Mouse (Mus musculus) mature B cell (primary cell): ENCODE measurements around the gene Tmbim4.

ENCODE experiments used
- in situ Hi-C: fragments of 300-500 bp; cut with MboI; formaldehyde crosslinking; loops from 2 replicates; pipeline ENCODE4 v1.14.3; 2019

Tmbim4 gene

GRCm38 (mm10) chr10:120201131-120201921 lies at the start of gene Tmbim4:
Gene Tmbim4 (plus strand): TSS chr10:120201590.
- in situ Hi-C loops = no loop called here

GRCm38 (mm10) chr10:120151672-120152071 lies 49.7 kb upstream of the Tmbim4 start:
- in situ Hi-C loops = no loop called here

- in situ Hi-C loops = no loop called here
These were observed 47.5 kb upstream of the Tmbim4 start for GRCm38 (mm10) chr10:120153911-120154310.

GRCm38 (mm10) chr10:120160533-120160932 lies 40.9 kb upstream of the Tmbim4 start:
- in situ Hi-C loops = no loop called here

- in situ Hi-C loops = no loop called here
These were observed 38.5 kb upstream of the Tmbim4 start for GRCm38 (mm10) chr10:120162840-120163239.

DNA sequence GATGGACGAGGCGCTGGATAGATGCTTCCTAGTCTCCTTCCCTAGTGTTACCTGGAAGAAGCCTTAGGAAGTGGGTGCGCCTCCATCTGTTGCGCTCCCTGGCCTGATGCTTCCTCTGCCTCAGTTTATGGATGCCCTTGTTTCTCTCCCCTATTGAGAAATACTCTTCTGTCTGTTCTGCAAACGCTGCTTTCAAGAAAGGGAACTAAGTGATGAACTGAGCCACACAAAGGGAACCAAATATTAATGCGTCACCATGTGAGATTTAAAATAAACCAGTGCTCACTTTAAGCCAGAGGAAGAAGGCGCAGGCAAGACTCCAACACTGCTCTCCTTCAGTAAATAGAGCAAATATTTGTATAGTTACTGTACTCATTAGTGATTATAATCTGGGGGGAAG lies 37.9 kb upstream of the Tmbim4 start:
- in situ Hi-C loops = no loop called here

DNA sequence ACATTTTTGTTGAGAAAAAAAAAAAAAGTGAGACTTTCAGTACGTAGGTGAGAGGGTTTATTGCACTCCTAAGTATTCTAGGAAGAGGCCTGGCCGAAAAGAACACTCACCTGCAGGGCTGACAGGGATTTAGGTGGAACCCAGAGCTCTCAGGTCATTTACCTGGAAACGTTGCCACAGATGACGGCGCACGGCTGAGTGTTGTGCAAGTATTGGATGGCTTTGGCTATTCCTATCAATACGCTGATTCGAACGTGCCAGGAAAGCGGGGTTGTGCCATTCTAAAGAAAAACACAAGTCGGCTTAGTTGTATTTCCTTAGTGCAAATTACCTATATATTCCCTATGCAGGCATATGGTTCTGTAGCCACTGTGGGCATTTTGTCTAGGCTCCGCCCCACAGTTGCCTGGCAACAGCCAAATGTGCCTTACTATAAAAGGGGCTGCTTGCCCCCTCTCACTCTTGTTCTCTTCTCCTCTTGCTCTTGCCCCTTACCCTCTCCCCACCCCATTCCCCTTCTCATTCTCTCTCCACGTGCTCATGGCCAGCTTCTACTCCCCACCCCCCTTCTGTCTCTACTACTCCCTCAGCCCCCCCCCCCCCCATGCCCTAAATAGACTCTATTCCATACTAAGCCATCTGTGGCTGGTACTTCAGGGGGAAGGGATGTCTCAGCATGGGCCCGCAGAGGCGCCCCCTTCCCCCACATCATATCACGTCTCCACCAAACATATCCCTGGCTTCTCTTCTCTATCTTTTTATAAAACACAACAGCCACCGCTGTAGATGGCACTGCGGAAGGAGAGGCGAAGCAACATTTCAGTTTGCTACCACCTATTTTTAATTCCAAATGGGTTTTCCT lies 36.2 kb upstream of the Tmbim4 start:
- in situ Hi-C loops = no loop called here

GRCm38 (mm10) chr10:120165793-120166503 lies 35.4 kb upstream of the Tmbim4 start:
- in situ Hi-C loops = no loop called here

DNA sequence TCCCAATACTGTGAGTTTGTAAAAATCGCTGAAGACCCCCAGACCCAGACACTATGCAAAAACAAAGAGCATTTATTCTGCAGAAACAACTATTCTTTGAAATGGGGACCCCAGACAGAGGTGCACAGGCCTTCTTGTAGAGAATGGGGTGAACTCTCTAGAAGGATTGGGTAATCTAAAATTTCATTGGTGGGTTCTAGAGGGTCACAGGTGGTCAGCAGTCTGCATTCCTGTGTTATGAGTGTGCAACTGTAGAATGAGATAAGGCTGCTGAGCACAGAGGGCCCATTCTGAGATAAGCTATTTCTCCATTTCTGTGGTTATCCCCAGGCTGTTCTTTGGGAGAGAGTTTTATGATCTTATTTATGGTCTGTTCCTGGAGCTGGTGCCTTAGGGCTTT lies 33.3 kb upstream of the Tmbim4 start:
- in situ Hi-C loops = no loop called here

GRCm38 (mm10) chr10:120169064-120169463 lies 32.3 kb upstream of the Tmbim4 start:
- in situ Hi-C loops = no loop called here

DNA sequence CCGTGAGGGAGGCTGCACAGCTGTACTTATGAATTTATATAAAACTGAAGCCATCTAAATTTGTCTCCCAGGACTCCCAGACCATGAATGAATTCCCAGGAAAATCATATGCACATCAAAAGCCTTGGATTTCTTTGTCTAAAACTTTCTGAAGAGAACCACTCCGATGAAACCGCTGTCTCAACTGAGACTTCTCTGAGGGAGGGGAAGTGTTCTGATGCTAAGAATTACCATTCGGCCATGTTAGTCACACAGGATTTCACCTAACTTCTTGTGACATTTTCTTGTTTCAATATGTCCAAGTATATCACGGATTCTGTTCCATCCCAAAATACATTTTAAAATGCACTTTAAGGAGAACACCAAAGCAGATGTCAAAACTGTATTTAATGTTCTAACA lies 31.5 kb upstream of the Tmbim4 start:
- in situ Hi-C loops = no loop called here

- in situ Hi-C loops = no loop called here
These were observed 31.1 kb upstream of the Tmbim4 start for GRCm38 (mm10) chr10:120170277-120170676.

DNA sequence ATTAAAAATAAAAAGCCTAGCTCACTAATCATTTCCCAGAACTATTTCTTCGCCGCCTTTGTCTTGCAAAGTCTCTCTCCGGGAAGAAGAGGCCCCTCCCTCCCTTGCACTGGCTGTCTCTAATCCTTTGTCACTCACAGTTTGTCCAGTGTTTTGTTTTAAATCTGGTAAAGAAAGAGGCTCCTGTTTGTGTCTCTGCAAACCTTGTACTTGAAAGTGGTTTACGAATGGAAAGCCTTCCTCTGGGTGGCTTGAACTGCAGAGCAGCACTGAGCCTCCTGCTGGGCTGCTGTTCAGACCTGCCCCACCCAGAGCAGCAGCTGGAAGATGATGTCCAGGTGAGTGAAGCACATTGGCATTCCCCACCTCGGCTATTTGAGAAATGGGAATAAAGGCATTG lies 30.1 kb upstream of the Tmbim4 start:
- in situ Hi-C loops = no loop called here

GRCm38 (mm10) chr10:120174192-120174705 lies 27.1 kb upstream of the Tmbim4 start:
- in situ Hi-C loops = no loop called here

DNA sequence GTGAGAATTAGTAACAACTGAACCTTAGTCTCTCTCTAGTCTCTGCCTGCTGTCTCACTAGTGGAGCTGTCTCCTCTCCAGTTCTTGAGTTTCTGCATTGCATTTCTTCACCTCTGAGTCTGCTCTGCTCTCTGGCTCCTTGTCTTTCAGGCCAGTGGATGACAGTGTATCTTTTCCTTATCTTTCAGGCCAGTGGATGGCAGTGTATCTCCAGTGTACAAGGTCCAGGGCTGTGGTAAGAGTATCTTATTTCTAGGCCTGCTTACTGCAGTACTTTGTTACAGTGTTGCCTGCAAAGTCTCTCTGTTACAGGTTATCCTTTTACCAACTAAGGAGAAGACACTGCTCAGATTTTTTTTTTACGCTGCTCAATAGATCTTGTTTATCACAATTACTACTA lies 18.5 kb upstream of the Tmbim4 start:
- in situ Hi-C loops = no loop called here

DNA sequence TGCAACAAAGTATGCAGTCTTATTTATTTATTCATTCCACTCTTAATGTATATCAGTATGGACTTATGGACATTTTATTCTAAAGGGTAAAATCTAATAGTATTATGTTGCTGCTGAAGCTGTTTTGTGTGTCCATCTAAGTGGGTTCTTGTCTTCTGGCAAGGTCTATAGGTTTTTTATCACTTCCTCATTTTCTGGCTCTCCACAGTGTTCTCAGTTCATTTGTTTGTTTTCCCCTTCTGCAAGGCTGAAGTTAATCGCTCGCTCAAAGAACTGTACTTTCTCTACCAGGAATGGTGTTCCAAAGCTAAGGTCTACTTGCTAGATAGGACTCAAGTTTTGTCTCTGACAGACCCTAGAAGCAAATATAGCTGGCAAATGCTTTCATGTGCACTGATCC lies 18.0 kb upstream of the Tmbim4 start:
- in situ Hi-C loops = no loop called here

DNA sequence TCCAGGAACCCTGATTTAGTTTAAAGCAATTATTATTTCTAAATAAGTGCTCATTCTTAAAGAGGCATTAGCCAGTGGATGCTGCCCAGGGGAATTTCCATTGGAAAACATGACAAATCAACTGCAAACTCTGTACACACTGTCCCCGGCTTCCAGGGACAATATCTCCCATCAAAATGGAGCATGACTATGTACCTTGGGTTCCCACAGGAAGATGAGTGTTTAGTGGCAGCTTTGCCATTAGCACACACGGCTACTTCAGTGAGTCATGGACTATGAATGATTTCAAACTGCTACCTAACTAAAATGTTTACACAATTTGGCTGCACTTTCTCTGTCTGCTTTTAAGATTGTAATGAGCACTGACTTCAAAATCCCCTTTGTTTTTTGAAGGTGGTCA lies 12.9 kb upstream of the Tmbim4 start:
- in situ Hi-C loops = no loop called here

GRCm38 (mm10) chr10:120189276-120189675 lies 12.1 kb upstream of the Tmbim4 start:
- in situ Hi-C loops = no loop called here

- in situ Hi-C loops = no loop called here
These were observed 11.6 kb upstream of the Tmbim4 start for GRCm38 (mm10) chr10:120189782-120190181.

- in situ Hi-C loops = no loop called here
These were observed 10.2 kb upstream of the Tmbim4 start for GRCm38 (mm10) chr10:120191165-120191564.

- in situ Hi-C loops = no loop called here
These were observed 9.1 kb upstream of the Tmbim4 start for GRCm38 (mm10) chr10:120192278-120192677.

- in situ Hi-C loops = no loop called here
These were observed 8.1 kb upstream of the Tmbim4 start for GRCm38 (mm10) chr10:120193255-120193654.
